Mouse (Mus musculus): Measurements from ENCODE around the gene Ccdc173.

The Ccdc173 gene

DNA sequence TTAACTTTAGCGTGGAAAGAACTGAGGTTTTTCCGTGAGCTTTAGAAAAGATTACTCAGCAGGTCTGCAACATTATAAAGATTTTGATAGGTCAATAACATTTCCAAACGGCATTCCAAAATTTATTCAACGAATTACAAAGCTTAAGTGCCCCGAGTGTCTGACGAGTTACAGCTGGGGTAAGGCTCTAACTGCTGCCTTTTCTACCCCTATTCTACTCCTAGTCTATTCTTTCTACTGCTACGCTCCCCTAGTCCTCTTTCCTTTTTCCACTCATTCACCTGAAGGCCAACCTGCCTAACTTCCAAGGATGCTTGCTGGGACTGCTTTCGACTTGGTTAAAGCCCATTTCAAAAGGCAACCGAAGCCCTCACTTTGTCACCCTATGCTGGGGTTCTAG lies 401 bp downstream of the Ccdc173 start:
- DNase-seq (ENCODE audit: low read depth, low spot score) = no peak

GRCm38 (mm10) chr2:69778836-69779177 lies 10.6 kb downstream of the Ccdc173 start:
- no peak for DNase-seq (ENCODE audit: low read depth, low spot score)

DNA sequence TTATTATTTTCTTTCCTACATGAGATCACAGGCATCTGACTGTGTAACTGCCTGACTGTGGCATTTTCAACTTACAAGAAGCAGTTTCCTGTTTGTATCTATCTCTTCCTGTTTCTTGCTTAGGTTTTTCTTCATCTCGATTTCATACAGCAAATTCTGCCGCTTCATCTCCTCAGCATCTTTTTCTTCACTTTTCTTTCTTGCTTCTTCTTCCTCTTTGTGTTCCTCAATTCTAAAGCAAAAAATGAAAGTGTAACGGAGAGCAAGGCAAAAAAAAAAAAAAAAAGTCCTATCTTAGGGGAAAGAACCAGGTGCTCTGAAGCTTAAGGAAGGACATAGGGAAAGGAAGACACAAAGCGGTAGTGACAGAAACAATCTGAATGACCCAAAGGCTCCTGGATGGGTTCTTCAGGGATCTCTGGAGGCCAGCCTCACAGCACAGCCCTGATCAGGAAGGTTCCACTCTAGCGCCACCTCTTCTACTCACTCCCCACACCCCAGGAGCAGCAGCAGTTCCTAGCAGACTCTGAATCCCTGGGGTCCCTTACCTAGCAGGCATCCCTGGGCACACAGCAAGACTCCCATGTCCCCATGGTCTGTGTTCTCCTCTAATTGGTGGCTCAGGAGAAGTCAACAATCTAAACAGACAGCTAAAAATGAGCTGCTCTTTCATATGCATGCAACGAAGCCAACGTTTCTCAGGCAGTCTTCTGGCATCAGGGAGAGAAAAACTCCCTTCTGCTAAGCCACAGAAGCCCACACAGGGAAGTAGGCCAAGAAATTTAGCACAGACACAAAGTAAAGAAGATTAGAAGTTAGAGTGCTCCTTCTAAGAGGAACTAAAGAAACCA lies 11.2 kb downstream of the Ccdc173 start:
- no peak for DNase-seq (ENCODE audit: low read depth, low spot score)

DNA sequence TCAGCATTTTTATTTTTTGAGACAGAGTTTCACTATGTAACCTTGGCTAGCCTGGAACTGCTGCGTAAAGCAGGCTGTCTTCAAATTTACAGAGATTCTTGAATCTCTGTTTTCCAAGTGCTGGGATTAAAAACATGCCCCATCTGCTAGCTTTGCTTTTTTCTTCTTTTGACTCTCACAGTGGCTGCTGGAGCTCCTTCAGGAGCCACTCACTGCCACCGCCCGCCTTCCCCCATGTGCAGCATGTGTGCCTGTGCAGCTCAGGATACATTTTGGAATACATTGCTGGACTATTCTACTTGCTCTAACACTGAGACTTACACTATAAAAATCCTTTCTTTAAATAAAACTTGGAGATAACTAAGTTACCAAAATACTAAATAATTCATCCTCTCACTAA lies 16.0 kb downstream of the Ccdc173 start:
- no peak for DNase-seq (ENCODE audit: low read depth, low spot score)

DNA sequence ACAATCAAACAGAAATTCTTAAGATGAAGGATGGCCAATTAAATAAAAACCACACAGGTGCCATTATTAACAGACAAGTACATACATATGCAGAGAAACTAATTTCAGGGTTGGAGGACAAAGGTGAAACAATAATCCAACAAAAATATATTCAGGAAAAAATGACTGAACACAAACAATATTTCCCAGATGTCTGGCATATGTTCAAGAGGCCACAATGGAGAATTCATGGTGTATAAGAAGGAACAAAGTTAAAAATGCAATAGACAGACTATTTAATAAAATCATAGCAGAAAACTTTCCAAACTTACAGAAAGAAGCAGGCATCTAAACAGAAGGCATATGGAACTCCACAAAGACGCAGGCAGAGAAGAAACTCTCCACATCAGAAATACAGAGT lies 24.7 kb downstream of the Ccdc173 start:
- DNase-seq (ENCODE audit: low read depth, low spot score) = no peak

DNA sequence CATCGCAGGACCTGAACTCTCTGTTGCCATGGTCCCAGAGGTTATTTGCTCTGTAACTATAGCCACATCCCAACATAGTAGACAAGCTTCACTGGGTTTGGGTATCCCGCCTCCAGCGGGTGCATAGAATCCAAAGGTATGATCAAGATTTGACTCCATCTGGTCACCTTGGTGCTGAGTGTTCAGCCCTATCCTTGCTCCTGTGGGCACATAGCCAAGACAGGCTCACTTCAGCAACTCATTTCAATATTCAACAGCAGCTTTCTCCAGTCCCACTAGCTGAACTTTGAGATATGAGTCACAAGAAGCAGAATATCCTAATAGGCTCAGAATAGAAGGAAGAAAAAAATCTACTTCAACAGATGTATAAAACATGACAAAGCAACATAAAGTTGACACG lies 26.0 kb downstream of the Ccdc173 start:
- no peak for DNase-seq (ENCODE audit: low read depth, low spot score)

DNA sequence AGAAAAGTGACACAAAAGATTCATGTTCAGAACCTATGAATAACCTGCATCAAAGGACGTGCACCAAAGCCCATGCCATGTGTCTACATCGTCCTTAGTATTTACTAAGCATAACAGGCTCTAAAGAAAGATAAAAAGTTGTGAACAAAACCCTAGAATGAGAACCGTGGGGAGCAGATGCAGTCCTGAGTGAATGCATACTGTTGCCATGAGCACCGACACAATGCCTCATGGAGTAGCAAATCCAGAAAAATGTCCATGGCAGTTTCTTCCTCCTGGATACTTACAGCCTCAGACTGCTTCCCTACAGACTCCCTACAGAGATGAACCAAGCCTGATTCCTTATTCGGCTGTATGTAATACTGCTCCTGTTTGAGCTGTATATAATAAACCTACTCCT lies 28.4 kb downstream of the Ccdc173 start:
- no peak for DNase-seq (ENCODE audit: low read depth, low spot score)

DNA sequence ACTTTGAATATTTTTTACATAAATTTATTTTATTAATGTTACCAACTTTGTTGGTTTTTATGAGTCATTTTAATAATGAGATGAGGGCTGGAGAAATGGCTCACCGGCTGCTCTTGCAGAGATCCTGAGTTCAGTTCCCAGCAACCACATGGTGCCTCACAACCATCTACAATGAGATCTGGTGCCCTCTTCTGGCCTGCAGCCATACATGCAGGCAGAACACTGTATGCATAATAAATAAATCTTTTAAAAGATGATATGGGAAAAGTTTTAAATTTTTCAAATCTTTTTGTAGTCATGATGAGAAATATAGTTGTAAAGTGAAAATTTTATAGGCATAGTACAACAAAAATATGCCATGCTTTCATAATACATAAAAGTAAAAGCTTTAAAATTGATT lies 44.3 kb downstream of the Ccdc173 start:
- DNase-seq (ENCODE audit: low read depth, low spot score) = no peak

DNA sequence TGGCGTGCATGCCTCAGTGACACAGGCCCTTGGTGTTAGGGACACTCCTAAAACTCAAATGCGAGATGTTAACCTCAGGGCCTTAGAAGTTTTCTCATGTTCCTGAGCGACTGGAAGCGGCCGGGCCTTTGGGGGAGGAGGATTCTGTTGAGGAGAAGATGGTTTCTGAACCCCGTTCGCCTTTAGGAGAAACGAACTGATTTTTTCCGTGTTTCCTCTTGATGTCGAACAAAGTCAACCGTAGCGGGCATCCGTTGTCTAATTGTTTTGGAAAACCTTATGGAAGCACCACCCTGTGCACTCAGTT lies 65.9 kb downstream of the Ccdc173 start:
- DNase-seq (ENCODE audit: low read depth, low spot score) = no peak

GRCm38 (mm10) chr2:69722650-69723518 lies 66.5 kb downstream of the Ccdc173 start:
- DNase-seq (ENCODE audit: low read depth, low spot score) = peak; percentile 80

DNA sequence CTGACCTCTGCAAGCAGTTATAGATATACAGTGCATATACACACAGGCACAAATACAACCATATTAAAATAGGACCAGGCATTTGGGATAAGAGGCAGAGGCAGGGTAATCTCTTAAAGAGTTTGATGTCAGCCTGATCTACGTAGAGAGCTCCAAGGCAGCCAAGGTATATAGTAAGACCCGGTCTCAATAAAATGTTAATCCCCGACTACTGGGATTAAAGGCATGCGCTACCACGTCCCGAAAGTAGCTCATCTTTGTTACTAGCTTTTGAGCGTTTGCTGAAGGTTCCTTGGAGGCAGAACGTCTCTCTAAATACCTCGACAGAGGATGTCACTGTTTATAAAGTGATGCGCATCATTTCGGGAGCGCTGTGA lies 67.1 kb downstream of the Ccdc173 start, which contains the start of gene Ppig:
Gene Ppig (plus strand): TSS at position 273 of the 377 bp plus-strand sequence.
- no peak for DNase-seq (ENCODE audit: low read depth, low spot score)

DNA sequence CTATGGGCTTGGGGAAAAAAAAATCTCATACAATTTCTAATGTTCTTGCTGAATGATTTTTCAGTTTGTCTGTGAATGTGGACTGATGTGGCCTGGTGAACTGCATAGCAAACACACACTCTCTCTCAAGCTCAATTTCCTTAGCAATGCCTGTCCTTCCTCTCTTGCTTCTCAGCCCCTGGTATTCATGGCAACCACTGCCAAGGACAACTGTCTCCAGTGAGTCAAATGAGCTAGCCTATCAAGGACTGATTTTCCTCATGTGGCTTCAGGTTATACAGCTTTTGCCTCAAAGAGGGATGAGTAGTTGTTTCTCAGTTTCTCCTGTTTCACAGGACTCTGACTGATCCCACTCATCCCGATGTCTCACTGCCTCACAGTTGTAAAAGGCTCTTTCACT lies 70.3 kb downstream of the Ccdc173 start:
- DNase-seq (ENCODE audit: low read depth, low spot score) = no peak

DNA sequence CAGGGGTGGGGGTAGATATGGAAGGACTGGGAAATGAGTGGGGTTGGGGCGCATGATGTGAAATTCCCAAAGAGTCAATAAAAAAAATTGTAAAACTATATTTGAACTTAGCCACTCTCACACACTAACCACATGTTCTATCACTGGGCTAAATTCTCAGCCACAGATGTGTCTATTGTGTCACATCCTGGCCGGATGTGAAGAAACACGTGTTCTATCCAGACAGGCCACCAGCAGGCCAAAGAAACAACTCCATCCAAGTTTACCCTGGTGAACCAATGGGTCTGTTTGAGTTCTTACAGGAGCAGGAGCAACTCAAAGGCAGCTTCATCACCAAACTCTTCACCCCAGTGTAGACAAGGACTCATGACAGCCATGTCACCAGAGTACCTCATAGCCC lies 72.9 kb downstream of the Ccdc173 start:
- DNase-seq (ENCODE audit: low read depth, low spot score) = no peak

DNA sequence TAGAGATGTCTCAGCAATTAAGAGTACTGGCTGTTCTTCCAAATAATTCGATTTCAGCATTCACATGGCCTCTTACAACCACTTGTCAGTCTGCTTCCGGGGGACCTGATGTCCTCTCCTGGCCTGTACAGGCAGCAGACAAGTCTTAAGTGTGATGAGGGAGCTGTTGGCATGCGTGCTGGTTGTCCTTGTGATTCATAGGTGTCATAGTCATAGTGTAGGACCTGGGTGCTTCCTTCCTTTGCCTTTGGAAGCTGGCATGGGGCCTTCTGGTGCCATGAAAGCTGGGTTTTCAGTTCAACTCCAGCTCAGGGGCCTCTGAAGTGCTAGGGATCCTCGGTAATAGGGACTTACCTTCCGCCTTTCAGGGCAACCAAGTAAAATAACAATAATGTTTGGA lies 75.2 kb downstream of the Ccdc173 start:
- no peak for DNase-seq (ENCODE audit: low read depth, low spot score)

DNA sequence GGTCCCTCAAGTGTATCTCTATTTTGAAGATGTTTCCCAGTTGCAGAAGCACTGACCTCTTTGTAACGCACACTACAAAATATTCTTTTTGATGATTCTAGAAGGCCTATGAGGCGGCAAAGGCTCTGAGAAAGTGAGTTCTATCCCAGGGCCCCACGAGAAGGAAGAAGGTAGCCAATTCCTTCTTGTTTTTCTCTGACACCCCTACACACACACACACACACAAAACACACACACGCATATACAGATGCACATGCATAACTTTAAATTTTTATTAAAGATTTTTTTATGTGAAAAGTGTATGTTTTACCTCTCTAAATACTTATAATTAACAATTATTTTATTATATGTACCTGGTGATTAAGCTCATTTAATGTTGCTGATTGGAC lies 75.8 kb downstream of the Ccdc173 start:
- no peak for DNase-seq (ENCODE audit: low read depth, low spot score)

GRCm38 (mm10) chr2:69712981-69713625 lies 76.3 kb downstream of the Ccdc173 start, which contains the start of gene Fastkd1:
Gene Fastkd1 (minus strand): TSS chr2:69713516.
- peak; percentile 81 for DNase-seq (ENCODE audit: low read depth, low spot score)

- no peak for DNase-seq (ENCODE audit: low read depth, low spot score)
Measured at GRCm38 (mm10) chr2:69712171-69712570, 77.2 kb downstream of the Ccdc173 start.

Measured in WW6 (cell line).